Mouse (Mus musculus) intestine, postnatal 0 days (tissue): ENCODE measurements around the gene Clock. TPM values are rescaled to one million over a fixed set of nuclear protein-coding genes. Genes with fewer than 3 reads are reported as not detected.

Experiments
- ATAC-seq: fragments of 200-750 bp; cut with Nextera tagmentation; 2 replicates; pipeline ENCODE4 v1.8.0; 2017; ENCODE audit warnings: mild to moderate bottlenecking, moderate TSS enrichment, moderate library complexity
- H3K27ac ChIP-seq: fragments of 300-500 bp; sonication (generic); 2 replicates; pipeline ENCODE4 v1.5.1; 2014; ENCODE audit warnings: mild to moderate bottlenecking, low read depth, low read length, moderate library complexity
- H3K27me3 ChIP-seq: fragments of 300-500 bp; sonication (generic); replicated peaks from 2 replicates; pipeline ENCODE4 v1.6.1; 2014; ENCODE audit warnings: low read length, mixed read lengths; ENCODE audit not compliant: control insufficient read depth, insufficient read depth
- H3K36me3 ChIP-seq: fragments of 300-500 bp; sonication (generic); 2 replicates; pipeline ENCODE4 v1.6.1; 2014; ENCODE audit warnings: mild to moderate bottlenecking, moderate library complexity; ENCODE audit not compliant: control insufficient read depth, insufficient read depth
- H3K4me1 ChIP-seq: fragments of 300-500 bp; sonication (generic); replicated peaks from 2 replicates; pipeline ENCODE4 v1.6.1; 2014; ENCODE audit warnings: antibody characterized with exemption, low read length, mixed read lengths; ENCODE audit not compliant: control insufficient read depth, insufficient read depth
- H3K4me2 ChIP-seq: fragments of 300-500 bp; sonication (generic); replicated peaks from 2 replicates; pipeline ENCODE4 v1.6.1; 2014; ENCODE audit warnings: low read depth, mild to moderate bottlenecking, moderate library complexity
- H3K4me3 ChIP-seq: fragments of 300-500 bp; sonication (generic); 2 replicates; pipeline ENCODE4 v1.5.1; 2014; ENCODE audit warnings: low read depth, low read length
- H3K9ac ChIP-seq: fragments of 300-500 bp; sonication (generic); 2 replicates; pipeline ENCODE4 v1.6.1; 2014; ENCODE audit warnings: mild to moderate bottlenecking, low read depth, low read length
- H3K9me3 ChIP-seq: fragments of 300-500 bp; sonication (generic); 2 replicates; pipeline ENCODE4 v1.6.1; 2016; ENCODE audit warnings: mixed run types; ENCODE audit not compliant: control insufficient read depth
- CTCF ChIP-seq: sonication (generic); IDR thresholded peaks from 2 replicates; pipeline ENCODE4 v1.5.1; 2016; ENCODE audit warnings: low read depth, mild to moderate bottlenecking, control low read depth, antibody characterized with exemption, moderate library complexity
- WGBS: fragments of 180-500 bp; shearing (Covaris S2); extraction: QIAGEN DNeasy Blood & Tissue Kit; methylation state at CpG from one replicate; pipeline ENCODE4 v1.1.7; 2014; 5-methylcytosine and 5-hydroxymethylcytosine counted together
- polyA plus RNA-seq: library from polyadenylated mRNA; unstranded; fragments of >200 nt; fragmentation: Nextera tagmentation; extraction: Ambion mirVana; gene quantifications from 2 replicates; pipeline ENCODE4 v1.2.1, GENCODE M21; 2015

The Clock gene
- polyA plus RNA-seq, 1 experiment from 2014 or later, result 8.2 TPM

DNA sequence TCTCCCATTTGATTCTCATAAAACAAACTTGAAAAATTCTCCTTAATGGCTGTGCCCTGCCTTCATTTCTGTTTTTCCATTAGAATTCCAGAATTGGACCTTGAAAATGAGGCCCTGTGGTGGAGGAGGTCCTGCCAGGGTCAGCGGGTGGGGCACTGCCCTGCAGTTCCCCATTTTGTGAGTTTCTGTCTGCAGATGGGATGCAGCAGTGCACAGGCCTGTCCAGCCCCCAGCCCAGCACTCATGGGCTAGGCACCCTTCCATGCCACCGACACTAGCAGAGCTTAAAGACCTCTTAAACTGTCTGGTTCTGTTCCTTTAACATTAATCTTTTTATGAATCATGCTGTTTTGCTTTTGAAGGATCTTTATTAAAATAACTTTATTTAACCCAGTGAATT lies 98.7 kb downstream of the Clock start:
- no peak overlapping the region for H3K9ac ChIP-seq
- no peaks in the 10 kb centered on the region for H3K4me1 ChIP-seq
- 85% methylated on average over 2 of the region's 2 CpGs for WGBS
- H3K4me2 ChIP-seq, result no peak overlapping the region
- no peak for TF ChIP-seq CTCF
- no peaks in the 10 kb centered on the region for H3K27me3 ChIP-seq
- H3K4me3 ChIP-seq, result no peak overlapping the region
- no peaks in the 10 kb centered on the region for H3K9me3 ChIP-seq
- no peak for ATAC-seq
- no peak overlapping the region for H3K27ac ChIP-seq
- peaks cover 62% of the 10 kb centered on the region for H3K36me3 ChIP-seq

DNA sequence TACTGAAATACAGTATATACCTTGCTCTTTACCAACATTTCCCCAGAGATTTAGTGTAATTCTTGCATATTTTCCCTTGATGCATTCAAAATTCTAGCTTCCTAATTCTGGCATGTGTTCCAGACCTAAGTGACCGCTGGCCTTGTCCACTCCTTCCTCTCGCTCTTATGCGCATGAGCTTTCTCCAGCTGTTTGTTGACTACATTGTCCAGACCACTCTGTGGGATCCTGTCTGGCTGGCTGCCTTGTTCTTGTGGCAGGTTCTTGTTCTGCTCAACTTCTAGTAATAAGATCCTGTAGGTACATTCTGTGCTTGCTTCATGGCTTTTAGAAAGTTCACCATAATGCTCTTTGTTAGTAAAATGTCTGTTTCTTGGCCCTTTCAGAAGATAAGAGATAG lies 101.4 kb downstream of the Clock start:
- Histone ChIP-seq H3K36me3 (peaks cover 58% of the 10 kb centered on the region), H3K27ac (no peak overlapping the region), H3K4me3 (no peak overlapping the region), H3K27me3 (no peaks in the 10 kb centered on the region), H3K4me2 (no peak overlapping the region), H3K9me3 (no peaks in the 10 kb centered on the region), H3K4me1 (no peaks in the 10 kb centered on the region), H3K9ac (no peak overlapping the region)
- 84% methylated on average over 3 of the region's 3 CpGs for WGBS
- ATAC-seq, result no peak
- TF ChIP-seq CTCF, result no peak

DNA sequence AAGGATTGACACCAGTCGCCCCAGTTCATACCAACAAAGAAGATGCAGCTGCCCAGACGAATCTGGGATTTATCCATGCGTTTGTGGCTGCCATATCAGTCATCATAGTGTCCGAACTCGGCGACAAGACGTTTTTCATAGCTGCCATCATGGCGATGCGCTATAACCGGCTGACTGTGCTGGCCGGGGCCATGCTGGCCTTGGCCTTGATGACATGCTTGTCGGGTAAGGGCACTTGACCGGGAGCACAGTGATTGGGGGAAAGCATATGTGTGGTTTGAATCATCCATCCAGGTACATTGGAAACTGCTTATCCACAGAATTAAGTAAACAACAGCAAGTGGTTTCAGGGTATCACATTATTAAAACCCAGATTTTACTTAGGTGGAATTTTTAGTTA lies 105.2 kb downstream of the Clock start:
- Histone ChIP-seq H3K4me1 (no peaks in the 10 kb centered on the region), H3K4me2 (no peak overlapping the region), H3K9me3 (no peaks in the 10 kb centered on the region), H3K4me3 (no peak overlapping the region), H3K27ac (no peak overlapping the region), H3K9ac (no peak overlapping the region), H3K27me3 (no peaks in the 10 kb centered on the region), H3K36me3 (peaks cover 37% of the 10 kb centered on the region)
- ATAC-seq, result no peak
- no peak for TF ChIP-seq CTCF
- WGBS, result 93% methylated on average over 13 of the region's 13 CpGs

DNA sequence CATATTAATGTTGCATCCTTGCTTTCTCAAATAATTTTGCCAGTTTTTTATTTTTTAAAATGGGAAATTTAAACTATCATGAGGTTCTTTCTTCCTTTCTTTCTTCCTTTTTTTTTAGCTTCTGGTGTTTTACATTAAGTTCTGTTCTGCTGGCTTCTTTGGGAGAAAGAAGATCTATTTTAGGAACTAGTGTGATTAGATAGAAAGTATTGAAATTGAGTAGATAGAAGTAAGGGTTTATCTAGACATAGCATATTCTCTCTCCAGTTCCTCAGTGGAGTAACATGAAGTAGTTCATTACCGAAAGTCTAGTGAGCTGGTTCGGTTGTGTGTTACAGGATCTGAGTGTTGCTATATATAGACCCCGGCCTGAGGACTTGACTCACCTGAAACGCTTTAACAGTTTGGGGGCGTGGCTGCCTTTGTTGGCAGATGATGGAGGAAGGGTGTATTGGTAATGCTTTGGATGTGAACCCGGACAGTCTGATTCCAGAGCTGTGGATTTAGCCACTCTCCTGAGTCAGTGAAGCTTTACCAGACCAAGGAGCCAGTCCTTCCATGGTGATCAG lies 110.1 kb downstream of the Clock start:
- TF ChIP-seq CTCF, result no peak
- Histone ChIP-seq H3K4me1 (no peaks in the 10 kb centered on the region), H3K4me3 (no peak overlapping the region), H3K27ac (no peak overlapping the region), H3K36me3 (peaks cover 22% of the 10 kb centered on the region), H3K4me2 (no peak overlapping the region), H3K27me3 (no peaks in the 10 kb centered on the region), H3K9me3 (no peaks in the 10 kb centered on the region), H3K9ac (no peak overlapping the region)
- WGBS, result 69% methylated on average over 6 of the region's 6 CpGs
- ATAC-seq, result no peak

DNA sequence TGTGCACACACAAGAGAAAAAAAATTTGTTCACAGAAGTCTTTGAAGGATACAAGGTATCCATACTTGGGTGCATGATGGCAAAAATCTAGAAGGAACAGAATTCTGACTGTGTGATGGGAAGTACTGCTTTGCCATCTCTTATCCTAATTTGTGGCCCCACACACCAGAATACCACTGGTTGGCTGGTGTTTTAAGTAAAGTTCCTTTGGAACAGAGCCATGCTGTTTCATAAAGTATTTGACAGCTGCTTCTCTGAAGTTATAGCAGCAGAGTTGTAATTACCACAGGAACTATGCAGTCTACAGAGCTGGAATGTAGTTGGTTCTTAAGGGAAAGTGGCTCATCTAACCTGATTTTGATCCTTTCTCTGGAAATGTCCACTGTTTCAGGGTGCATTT lies 111.5 kb downstream of the Clock start:
- Histone ChIP-seq H3K9me3 (no peaks in the 10 kb centered on the region), H3K36me3 (peaks cover 19% of the 10 kb centered on the region), H3K4me1 (no peaks in the 10 kb centered on the region), H3K4me2 (no peak overlapping the region), H3K27me3 (no peaks in the 10 kb centered on the region), H3K9ac (no peak overlapping the region), H3K4me3 (no peak overlapping the region), H3K27ac (no peak overlapping the region)
- no peak for TF ChIP-seq CTCF
- no peak for ATAC-seq

DNA sequence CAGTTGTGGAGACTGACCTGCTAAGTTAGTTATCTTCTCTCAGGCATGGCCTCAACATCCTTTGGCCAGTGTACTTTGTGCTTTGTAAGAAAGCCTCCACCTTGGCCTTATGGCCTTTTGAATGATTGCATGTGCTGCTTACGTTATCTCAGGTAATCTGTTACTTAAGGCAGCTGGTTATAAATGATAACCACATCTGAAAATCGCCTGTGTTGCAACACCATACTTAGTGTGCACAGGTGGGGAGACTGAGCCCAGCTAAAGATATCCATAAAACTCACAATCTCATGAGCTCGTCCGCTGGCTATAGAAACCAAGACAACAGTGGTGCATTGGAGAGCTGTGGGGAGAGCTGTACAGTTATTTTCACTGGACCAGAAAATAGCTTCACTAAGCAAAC lies 114.0 kb downstream of the Clock start:
- no peaks in the 10 kb centered on the region for H3K9me3 ChIP-seq
- no peak overlapping the region for H3K4me3 ChIP-seq
- H3K36me3 ChIP-seq, result peaks cover 13% of the 10 kb centered on the region
- no peaks in the 10 kb centered on the region for H3K4me1 ChIP-seq
- peak overlapping the region; percentile 35; the same call in 1 of the 2 replicates for H3K27ac ChIP-seq
- H3K4me2 ChIP-seq, result no peak overlapping the region
- no peak for TF ChIP-seq CTCF
- WGBS, result 45% methylated on average over 4 of the region's 4 CpGs
- H3K9ac ChIP-seq, result no peak overlapping the region
- H3K27me3 ChIP-seq, result no peaks in the 10 kb centered on the region
- ATAC-seq, result peak; percentile 48; the same call in 1 of the 2 replicates

DNA sequence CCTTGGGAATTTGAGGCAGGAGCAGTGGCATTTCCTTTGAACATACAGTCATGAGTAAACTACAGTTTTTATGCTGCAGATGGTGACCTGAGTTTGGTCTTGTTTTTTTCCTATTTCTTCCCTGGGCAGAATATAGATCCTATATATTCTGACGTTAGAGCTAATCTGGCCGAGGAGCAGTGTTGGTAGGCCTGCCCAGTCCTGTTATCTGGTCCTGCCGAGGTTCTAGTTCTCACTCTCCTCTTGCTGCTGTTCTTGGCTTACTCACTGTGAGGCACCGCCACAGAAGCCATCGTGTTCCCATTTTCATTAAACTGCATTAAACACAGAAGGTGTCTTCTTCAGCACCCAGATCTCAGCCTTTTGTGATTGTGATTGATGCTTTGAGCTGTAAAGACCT lies 116.7 kb downstream of the Clock start:
- H3K4me1 ChIP-seq, result 0 out of 2 replicates have a peak, but pooled peaks cover 4% of the 10 kb centered on the region
- H3K4me3 ChIP-seq, result no peak overlapping the region
- no peaks in the 10 kb centered on the region for H3K27me3 ChIP-seq
- peaks cover 8% of the 10 kb centered on the region; the same call in 1 of the 2 replicates for H3K36me3 ChIP-seq
- no peaks in the 10 kb centered on the region for H3K9me3 ChIP-seq
- TF ChIP-seq CTCF, result no peak
- WGBS, result 71% methylated on average over 5 of the region's 5 CpGs
- H3K4me2 ChIP-seq, result no peak overlapping the region
- no peak overlapping the region for H3K27ac ChIP-seq
- H3K9ac ChIP-seq, result no peak overlapping the region
- no peak for ATAC-seq
